Mouse (Mus musculus): ENCODE measurements around the gene Fam71e1.

The Fam71e1 gene

DNA sequence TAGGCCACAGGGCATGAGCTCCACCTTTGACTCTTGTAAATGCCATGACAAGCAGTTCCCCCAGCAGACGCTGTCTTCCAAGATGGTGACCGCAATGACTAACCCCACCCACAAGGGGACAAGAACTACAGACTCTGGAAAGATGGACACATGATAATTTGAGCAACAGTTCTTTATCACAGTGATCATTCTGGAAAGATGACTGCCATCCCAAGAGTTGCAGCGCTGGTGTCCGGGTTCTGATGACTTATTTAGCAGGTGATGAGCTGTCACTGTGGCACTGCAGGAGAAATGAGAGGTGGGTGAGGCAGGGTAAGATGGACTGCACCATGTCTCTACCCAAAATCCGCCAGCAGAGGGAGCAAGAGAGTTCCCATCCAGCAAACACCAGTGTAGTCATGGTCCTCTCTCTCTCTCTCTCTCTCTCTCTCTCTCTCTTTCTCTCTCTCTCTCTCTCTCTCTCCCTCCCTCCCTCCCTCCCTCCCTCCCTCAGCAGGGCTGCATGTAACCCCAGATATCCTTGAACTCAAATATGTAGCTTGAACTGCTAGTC is 5.3 kb downstream of the Fam71e1 start:
- DNase-seq (ENCODE audit: low spot score), result peak; percentile 57

DNA sequence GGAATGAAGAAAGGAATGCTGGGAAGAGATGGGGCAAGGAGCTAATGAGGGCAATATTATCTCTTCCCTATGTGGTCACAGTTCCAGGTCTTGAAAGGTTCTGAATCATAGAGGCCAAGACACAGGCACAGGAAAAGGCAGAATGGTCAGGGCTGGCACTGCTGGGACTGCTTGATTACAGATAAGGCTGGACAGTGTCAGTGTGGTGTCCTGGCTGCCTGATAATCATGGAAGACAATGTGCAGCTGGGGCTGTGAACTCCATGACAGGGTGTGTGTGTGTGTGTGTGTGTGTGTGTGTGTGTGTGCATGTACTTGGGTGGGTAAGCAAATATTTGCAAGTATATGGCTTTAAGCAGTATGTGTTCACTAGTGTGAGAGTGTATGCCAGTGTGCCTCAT is 11.1 kb downstream of the Fam71e1 start:
- DNase-seq (ENCODE audit: low spot score), result no peak

DNA sequence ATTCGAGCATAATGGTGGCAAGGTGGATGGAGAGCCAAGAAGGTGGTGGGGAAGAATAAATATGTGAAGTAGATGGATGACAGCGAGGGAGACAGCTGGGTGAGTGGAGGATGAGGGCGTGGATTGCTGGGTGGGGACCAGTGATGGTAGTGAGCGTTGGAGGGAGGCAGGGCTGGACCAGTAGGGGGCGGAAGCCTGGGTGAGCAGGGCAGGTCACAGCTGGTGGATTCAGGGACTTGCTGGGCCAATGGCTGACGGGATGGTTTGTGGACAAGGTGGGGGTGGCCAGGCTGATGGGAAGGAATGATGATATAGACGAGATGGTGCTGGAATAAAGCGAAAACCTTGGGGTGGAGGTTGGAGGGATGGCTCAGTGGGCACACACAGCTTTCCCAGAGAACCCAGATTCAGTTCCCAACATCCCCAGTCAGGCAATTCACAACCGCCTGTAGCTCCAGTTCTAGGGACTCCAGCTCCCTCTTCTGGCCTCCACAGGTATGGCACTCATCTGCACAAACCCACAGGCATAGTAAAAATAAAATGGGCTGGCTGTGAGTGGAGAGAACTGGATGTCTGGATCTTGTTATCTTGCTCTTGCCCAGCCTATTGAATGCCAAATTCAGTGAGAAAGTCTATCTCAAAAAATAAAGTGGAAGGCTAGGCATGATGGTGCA is 23.0 kb downstream of the Fam71e1 start:
- no peak for DNase-seq (ENCODE audit: low spot score)

DNA sequence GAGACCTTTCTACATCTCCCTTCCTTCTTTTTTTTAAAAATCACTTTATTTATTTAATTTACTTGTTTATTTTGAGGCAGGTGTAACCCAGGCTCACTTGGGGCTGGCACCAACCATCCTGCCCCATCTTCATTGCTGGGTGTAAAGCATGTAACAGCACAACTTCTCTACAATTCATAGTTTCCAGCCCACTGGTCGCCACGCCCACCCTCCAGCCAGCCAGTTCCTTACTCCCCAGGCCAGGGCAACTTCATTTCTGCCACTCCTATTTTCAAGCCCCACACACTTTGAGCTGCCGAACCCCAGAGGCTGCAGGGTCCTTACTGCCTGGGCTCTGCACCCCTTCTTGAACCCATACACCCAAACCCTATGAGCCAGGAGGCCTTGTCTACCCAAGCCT is 24.6 kb downstream of the Fam71e1 start:
- no peak for DNase-seq (ENCODE audit: low spot score)

DNA sequence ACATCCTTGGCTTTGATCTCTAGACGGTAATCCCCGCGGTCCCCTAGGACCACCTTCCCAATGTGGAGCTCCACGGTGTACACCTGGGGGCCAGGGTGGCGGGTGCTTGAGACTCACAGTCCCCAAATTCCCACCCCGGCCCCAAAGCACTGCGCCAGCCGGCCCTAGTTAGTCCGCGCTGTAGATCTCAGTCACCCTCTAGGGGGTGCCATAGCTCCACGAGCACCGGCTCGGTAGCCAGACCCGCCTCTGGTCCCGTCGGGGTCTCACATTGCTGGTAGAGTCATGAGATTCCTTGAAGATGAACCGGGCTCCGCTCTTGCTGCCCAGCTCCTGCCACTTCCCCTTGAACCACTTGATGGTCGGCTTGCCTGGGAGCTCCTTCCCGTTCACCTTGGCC is 25.3 kb downstream of the Fam71e1 start:
- DNase-seq (ENCODE audit: low spot score), result no peak

DNA sequence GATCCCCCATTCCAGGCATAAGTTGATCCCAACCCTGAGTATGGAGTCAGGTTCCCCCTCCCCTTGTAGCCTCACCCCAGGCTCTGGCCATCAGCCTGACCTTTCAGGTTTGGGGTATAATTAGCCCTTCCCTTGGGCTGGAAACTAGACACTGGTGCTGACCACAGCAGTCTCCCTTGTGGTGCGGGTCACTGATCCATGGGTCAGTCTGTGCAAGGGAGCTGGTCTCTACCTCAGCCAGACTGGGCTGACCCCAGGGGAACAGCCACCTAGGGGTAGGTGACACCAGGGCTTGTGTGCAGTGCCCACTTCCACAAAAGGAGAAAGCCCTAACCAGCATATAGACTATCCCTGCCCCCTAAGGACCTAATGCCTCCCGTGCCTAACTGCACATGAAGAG is 26.7 kb downstream of the Fam71e1 start:
- DNase-seq (ENCODE audit: low spot score), result no peak

DNA sequence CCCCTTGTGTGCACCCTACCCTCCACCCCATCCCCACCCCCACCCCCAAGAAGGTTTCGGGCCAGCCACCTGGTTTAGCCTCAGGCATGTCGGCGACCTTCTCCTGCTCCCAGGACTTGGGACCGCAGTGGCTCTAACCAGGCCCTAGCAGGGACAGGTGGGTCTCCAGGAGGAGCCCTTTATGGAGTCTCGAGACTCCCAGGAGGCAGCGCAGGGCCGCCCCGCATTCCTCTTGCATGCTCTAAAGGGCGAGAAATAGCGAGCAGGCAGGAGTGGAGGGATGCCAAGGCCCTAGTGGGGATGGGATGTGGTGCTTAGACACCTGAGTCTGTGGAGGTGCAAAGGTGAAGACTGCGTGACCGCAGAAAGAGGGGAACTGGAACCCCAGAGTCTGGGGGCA is 28.1 kb downstream of the Fam71e1 start, which contains the start of gene Mybpc2:
Gene Mybpc2, minus strand, starts transcription at position 155 of the 400 bp plus-strand sequence.
- no peak for DNase-seq (ENCODE audit: low spot score)

DNA sequence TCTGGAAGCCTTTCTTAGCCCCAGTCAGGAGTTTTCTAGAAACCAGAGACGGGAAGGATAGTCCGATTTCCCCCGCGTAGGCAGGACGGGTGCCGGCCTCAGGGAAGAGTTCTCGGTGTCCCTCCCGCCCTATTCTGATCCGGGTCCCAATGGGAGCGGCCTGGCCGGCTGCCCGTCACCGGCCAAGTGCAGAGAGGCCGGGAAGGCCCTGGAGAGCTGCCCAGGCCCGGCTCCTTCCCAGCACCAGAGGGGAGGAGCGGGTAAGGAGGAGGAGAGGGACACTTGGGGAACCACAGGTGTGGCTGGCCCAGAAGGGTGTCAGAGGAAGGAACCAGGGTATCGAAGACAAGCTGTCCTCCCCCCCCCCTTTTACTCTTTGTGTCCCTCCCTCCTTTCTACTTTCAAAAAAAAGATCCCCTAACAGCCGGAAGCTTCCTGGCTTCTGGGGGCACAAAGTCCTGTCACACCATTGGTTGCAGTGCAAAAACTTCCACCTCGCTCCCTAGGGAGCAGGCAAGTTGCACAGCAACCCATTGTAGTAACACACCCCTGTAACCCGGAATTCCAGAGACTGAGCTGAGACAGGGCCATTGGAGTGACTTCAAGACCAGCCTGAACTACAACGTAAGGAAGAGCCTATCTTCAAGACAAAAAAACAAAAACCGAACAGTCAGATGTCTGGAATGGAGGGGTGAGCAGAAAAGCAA is 28.9 kb downstream of the Fam71e1 start:
- no peak for DNase-seq (ENCODE audit: low spot score)

DNA sequence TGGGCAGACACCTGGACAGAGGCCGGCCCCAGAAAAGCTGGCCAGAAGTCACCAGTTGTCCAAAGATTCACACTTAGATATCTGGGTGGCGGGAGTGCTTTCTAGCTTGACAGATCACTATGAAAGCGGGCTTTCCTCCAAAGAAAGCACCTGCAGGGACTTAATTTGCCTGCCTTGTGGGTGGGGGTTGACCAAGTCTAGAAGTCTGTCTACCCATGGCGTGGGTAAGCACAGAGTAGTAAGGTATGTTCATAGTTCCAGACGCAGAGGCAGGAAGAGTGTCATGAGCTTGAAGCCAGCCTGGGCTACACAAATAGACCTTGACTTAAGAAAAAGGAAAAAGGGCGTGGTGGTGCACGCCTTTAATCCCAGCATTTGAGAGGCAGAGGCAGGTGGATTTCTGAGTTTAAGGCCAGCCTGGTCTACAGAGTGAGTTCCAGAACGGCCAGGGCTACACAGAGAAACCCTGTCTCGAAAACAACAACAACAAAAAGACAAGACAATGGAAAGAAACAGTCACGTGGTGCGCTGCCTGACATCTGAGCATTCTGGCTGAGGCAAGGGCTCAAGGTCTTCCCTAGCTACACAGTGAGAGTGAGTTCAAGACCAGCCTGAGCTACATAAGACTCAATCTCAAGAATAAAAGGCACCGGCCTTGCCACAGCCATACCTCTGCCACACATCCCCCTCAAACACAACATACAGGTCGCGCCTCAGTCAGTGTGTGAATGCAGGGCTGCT is 30.2 kb downstream of the Fam71e1 start:
- DNase-seq (ENCODE audit: low spot score), result no peak

DNA sequence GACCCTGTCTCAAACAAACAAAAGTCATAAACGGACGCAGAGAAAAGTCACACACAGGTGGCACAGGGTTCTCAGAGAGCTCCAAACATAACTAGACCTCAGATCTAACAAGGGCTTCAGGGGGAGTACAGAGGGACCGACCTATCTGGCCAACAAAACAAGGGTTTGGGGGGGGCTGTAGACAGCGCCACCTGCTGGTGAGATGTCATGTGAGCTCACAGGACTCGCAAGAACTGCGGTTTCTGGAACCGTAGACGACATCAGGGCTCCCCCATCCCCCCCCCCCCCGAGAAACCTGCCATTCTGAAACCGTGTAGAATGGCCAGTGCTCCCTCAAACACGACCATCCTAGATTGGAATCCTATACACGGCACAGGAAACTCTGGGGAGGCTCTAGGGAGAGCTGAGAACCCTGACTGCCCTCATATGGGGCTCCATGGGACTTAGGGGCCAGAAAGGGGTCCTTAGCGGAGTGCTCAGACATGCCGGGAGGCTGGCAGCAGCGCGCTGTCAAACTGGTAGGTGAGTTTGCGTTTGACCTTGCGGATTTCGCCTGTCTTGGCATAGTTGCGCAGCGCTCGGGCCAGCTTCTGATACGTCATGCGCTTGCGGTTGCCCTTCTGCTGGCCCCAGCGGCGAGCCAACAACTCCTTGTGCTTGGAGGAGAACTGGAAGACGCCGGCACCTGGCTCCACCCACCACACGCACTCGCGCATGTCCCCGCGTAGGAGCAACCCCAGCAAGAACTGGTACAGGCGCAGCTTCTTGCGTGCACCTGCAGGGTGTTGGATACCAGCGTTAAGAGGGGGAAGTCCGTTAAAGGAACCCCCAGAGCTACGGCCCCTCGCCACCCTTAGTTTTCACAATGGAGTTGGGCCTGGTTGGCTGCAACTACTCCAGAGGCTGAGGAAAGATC is 31.4 kb downstream of the Fam71e1 start:
- peak; percentile 43 for DNase-seq (ENCODE audit: low spot score)

DNA sequence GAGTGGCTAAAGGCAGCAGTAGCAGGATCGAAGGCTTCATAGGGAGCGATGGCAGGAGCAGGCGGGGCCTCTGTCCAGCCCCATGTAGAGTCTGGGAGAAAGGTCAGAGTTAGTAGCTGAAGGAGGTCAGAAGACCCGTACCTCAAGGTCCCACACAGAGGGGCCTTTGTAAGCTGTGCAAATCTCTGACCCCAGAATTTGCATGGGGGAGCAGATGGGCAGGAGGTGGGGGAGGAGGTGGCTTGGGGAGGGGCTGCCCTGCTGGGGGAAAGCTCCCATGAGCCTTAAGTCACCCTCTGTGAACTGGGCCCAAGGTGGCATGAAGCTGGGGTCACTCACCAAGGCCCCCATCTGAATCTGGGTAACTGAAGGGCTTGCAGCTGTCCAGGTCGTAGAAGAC is 33.1 kb downstream of the Fam71e1 start:
- no peak for DNase-seq (ENCODE audit: low spot score)

DNA sequence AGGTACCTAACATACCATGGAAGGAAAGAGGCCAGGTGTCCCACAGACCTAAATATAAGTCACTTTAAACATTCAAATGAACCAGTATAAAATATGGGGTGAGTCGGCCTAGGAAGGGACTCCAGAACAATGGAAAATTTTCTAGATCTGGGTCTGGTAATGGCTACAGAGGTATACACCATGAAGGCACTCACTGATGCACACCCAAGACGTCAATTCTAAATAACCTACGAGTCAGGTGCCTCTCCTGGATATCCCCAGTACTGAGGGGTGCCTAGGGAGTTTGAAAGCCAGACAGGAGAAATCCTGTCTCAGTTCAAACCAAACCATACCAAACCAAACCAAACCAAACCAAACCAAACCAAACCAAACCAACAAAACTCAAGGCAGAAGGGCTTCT is 34.1 kb downstream of the Fam71e1 start:
- DNase-seq (ENCODE audit: low spot score), result no peak

DNA sequence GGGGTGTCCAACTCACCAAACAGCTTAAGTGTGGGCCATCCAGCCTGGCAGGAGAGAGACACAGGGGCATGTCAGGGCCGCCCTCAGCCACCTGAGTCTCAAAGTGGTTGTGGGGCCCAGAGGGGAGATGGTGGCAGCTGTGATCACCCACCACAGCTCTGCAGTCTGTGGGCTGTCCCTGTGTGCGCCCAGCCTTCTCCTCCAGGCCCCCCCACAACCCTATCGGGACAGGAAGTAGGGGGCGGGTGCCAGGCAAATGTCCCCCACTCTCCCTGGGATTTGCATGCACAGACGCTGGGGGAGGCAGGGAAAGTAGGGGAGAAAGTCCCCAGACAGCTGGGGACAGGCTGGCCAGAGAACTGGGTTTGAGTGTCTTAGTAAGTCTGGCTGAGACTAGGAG is 34.8 kb downstream of the Fam71e1 start:
- DNase-seq (ENCODE audit: low spot score), result no peak

DNA sequence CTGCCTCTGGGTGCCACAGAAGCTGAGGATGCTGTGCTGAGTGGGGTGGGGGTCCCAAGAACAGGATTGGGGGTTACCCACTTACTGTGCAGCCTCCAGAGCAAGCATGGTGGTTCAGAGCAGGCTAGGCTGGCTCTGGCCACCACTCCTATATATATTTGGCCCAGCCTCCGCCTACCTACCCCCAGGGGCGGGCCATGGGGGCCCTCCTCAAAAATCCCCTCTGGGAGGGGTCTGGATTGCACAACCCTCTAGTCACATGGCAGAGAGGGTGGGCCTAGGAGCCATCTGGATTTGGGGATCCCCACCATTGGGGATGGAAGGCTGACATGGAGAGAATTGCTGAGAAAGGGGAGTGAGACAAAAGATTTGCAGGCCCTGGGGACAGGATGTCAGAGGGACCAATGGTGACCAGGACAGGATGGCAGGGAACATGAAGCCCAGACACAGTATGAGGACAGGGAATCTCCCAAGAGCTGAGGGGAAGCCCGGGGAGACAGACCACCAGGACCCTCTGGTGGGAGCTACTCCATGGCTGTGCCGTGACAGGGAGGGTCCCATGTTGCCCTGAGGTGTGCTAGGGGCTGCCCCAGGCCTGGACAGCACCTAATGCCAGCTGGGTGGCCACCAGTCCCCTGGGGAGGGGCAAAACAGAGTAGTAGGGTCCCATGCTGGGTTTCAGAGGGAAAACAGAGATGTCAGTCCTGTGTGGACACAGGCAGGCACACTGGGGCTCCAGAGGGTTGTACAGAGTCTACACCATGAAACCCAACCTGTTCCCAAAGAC is 35.8 kb downstream of the Fam71e1 start, which contains the start of gene Spib:
Gene Spib, minus strand, starts transcription at position 126 of the 787 bp plus-strand sequence.
- DNase-seq (ENCODE audit: low spot score), result no peak

DNA sequence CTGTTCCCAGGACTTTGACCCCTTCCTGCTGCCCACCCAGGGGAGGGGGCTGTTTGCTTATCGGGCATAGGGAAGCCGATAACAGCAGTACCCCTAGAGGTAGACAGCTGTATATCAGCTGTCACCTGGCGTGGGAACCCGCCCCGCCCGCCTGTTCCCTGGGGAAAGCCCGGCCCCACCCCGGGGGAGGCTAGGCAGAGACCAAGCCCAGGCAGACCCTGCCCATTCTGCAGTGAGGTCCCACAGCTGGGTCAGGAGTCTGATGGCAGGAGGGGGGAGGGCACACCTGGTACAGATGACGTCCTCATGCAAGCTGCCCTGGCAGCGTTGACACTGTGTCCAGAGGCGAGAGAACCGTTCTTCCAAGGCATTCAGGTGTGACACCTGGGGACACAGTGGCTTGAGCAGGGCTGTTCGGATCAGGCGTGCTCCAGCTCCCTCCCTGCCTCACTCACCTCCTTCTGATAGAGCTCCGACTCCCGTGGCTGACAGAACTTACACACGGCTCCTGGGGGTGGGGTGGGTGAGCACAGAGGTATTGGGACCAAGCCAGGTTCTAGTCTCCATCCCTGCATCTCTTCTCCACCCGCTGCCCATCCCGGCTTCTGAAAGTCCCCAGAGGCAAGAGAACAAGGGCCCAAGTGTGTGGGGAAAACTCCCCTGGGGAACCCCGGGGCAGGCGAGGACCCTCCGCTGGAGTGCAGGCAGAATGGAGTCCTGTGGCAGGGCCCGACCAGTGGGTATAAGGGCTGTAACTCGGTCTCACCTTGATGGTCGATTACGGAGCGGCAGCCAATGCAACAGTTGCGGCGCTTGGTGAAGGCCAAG is 36.8 kb downstream of the Fam71e1 start:
- DNase-seq (ENCODE audit: low spot score), result no peak

DNA sequence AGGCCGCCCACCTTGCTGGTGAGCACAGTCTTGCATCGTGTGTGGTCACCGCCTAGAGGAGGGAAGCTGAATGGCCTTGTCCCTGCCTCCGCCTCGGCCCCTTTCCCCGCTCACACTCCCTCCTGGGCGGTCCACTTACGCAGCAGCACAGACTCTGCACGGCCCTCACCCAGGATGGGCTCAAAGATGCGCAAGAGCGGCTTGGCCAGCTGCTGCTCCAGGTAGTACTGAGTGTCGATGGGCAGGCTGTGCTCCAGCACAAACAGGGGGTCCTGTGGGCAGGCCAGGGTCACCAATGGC is 37.3 kb downstream of the Fam71e1 start:
- no peak for DNase-seq (ENCODE audit: low spot score)

DNA sequence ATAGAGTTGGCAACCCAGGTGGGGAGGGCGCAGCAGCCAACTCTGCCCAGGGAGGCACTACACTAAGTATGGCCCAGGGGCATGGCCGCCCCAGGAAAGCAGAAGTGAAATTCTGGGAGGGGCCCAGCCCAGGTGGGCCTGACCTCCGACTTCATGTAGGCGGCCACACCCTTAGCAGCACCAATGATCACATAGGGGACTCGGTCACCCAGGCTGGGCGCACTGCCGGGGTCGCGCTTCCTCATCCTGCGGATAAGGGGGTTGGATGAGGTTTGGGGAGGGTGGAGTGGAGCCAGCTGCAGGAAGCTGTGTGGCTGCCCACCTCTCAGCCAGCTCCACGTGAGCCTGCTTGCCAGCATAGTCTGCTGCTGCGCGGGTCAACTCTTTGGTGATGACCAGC is 37.9 kb downstream of the Fam71e1 start:
- no peak for DNase-seq (ENCODE audit: low spot score)

DNA sequence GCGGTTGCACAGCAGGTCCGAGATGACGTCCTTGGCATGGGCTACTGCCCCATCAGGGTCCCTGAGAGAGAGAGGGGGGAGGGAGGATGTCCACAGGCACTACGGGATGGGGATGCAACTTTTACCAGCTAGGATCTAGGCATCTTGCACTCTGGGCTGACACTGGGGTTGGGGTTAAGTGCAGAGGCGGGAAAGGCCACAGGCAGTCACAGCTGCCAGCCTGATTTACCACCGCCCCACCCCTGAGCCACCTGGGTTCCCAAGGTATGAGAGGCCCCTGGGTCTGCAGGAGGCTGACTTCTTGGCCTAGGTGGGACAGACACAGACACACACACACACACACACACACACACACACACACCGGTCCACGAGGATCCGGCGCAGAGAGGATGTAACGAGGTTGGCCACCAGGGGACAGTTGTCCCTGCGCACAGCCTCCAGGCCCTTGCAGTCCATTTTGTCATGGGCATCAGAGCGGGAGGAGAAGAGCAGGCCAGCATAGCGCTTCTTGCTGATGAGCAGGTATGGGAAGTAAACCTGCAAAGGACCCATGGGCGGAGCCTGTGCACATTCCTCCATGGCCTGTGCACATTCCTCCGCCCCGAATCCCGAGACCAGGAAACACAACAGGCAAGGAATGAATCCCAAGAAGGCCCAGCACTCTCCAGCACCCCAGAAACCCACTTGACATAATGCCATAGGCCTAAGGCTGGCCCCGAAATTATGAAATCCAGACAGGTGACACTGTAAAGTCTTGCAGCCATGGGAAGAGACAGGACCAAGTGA is 38.5 kb downstream of the Fam71e1 start:
- no peak for DNase-seq (ENCODE audit: low spot score)
